Mouse (Mus musculus): Measurements from ENCODE around the gene Dgki.

DNA sequence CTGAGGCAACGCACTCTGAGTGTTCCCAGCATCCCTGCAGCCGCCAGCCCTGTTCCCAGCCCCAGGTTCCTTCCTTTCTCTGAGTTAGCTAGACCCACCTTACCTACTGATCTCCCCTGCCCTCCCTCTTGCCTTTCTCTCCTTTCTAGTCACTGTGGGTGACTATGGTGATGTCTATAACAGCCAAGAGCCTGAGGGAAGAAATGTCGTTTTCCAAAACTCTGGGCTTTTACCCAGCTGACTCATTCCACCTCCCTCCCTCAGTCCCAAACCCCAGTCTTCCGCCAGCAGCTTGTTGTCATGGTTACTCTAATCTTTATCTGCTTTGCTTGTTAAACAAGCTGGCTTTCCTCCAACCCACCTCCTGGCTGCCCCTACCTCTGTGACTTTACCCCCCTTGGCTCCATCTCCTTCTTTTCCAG is 83.6 kb downstream of the Dgki start:
- no peak for TF ChIP-seq GATA1 (IDR thresholded peaks at IDR 0.05; ENCODE audit: low read length)
- no peak for TF ChIP-seq TAL1 (IDR thresholded peaks at IDR 0.05; ENCODE audit: low read length)
